Comparison of ENCODE assay signal across 8 mouse cellular contexts in the genomic region with DNA sequence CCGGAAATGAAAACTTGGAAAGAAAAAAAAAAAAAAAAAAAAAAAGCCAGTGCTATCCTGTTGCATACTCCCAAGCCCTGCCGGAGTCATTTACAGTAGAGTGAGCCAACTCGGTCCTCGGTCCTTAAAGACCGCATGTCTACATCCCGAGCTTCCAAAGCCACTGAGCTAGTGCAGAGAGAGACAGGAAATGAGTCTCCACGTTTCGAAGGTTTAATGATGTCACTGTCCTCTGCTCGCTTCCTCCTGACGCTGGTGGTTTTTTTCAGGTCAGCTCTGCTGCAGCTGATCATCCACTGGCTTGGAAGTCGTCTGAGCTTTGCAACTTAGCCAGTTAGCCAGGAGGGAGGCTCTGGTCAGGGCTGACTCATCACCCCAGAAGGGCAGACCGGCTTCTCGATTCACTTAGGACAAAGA. TPM values are rescaled to one million over a fixed set of nuclear protein-coding genes. Genes with fewer than 3 reads are reported as not detected.
DNase-seq lines count a peak whose midpoint lies in the region; ATAC-seq lines count a peak whose summit lies in the region.

No protein-coding gene starts in this region.

- 0 out of 2 replicates have a peak, but pooled peaks cover 4% of the 10 kb centered on the region for H3K4me1 ChIP-seq in midbrain, embryonic 14.5 days (ENCODE audit: control insufficient read depth, insufficient read depth, low read length)

- no peak overlapping the region for H3K27ac ChIP-seq in midbrain, embryonic 14.5 days (replicated peaks; ENCODE audit: low read depth, low read length)

- no peak overlapping the region for H3K4me3 ChIP-seq in midbrain, embryonic 14.5 days (replicated peaks; ENCODE audit: low read depth, low read length)

- no peaks in the 10 kb centered on the region for H3K9me3 ChIP-seq in midbrain, embryonic 14.5 days (ENCODE audit: control insufficient read depth, low read length)

- DNase-seq in 416B (ENCODE audit: low read depth), result peak; percentile 97
- peak; percentile 79 for DNase-seq in adrenal gland, adult 8-10 months
- DNase-seq in heart, adult 8-10 months (ENCODE audit: low spot score), result peak; percentile 57
- peak; percentile 45 for DNase-seq in kidney, postnatal 10 days
- peak; percentile 63 to 66 for DNase-seq in lung, postnatal 4 days
- DNase-seq in embryo, embryonic 10.5 days (ENCODE audit: low spot score), result no peak
- DNase-seq in midbrain, embryonic 14.5 days, result no peak

- H3K4me2 ChIP-seq in midbrain, embryonic 14.5 days (ENCODE audit: low read length), result no peak overlapping the region

- H3K27me3 ChIP-seq in midbrain, embryonic 14.5 days (ENCODE audit: control insufficient read depth, insufficient read depth, low read length), result no peaks in the 10 kb centered on the region

- no peak overlapping the region for H3K9ac ChIP-seq in midbrain, embryonic 14.5 days (replicated peaks; ENCODE audit: low read length)

- no peak for ATAC-seq in erythroid progenitor cell, adult 5-6 weeks (replicated peaks; ENCODE audit: low FRiP score, poor library complexity, severe bottlenecking)
- ATAC-seq in midbrain, embryonic 14.5 days (ENCODE audit: low FRiP score, low TSS enrichment), result no peak

- 71% methylated on average over 13 of the region's 13 CpGs for WGBS in midbrain, embryonic 14.5 days

- H3K36me3 ChIP-seq in midbrain, embryonic 14.5 days (ENCODE audit: control insufficient read depth, insufficient read depth, low read length), result no peaks in the 10 kb centered on the region

RNA-seq across cellular contexts. Expression of gene Phlda1, which starts 10.1 kb away (rescaled TPM):
- total RNA-seq in adrenal gland, adult 8-10 months (2022), result 100 to 1,000 TPM in 1 of 4 experiments, 10 to 100 TPM in 3; 57.2 to 195 (median 76.9) TPM
- 10 to 100 TPM; 10.5 to 18.1 (median 12.4) TPM for total RNA-seq in heart, adult 8-10 months (2022)
- total RNA-seq in erythroid progenitor cell, adult 5-6 weeks (2015; ENCODE audit: low replicate concordance), result 0.84 TPM in 1 of 2 replicates, not detected in the other
- 0.38 TPM in 1 of 2 replicates, not detected in the other for total RNA-seq in erythroid progenitor cell, adult 5-6 weeks (2017; ENCODE audit: low replicate concordance)
- 27.9 and 33.2 TPM in 2 replicates for polyA plus RNA-seq in midbrain, embryonic 14.5 days (2014; fragmentation: Nextera tagmentation; extraction: Ambion mirVana)

RNA-seq across cellular contexts. Expression of gene Nap1l1, which starts 43.2 kb away (rescaled TPM):
- 100 to 1,000 TPM; 120 to 143 (median 133) TPM for total RNA-seq in adrenal gland, adult 8-10 months (2022)
- total RNA-seq in heart, adult 8-10 months (2022), result 10 to 100 TPM; 59.4 to 73.3 (median 66.5) TPM
- total RNA-seq in erythroid progenitor cell, adult 5-6 weeks (2015; ENCODE audit: low replicate concordance), result 170 and 182 TPM in 2 replicates
- total RNA-seq in erythroid progenitor cell, adult 5-6 weeks (2017; ENCODE audit: low replicate concordance), result 199 and 208 TPM in 2 replicates
- 182 and 206 TPM in 2 replicates for polyA plus RNA-seq in midbrain, embryonic 14.5 days (2014; fragmentation: Nextera tagmentation; extraction: Ambion mirVana)

Comparison
In these comparisons a context has a peak if more than half of its experiments do, and no peak if none do; other contexts are left out.
1. DNase-seq: peak in 416B (single experiment), adrenal gland, adult 8-10 months (single experiment), heart, adult 8-10 months (single experiment), kidney, postnatal 10 days (single experiment) and lung, postnatal 4 days (2 of 2); none in embryo, embryonic 10.5 days (single experiment) and midbrain, embryonic 14.5 days (single experiment).
2. RNA of gene Phlda1, which starts 10.1 kb away (total RNA-seq): 57.2 to 195 TPM in adrenal gland, adult 8-10 months and 10.5 to 18.1 TPM in heart, adult 8-10 months; 0.38 to 0.84 TPM in erythroid progenitor cell, adult 5-6 weeks; every median in the first group is over 4 times any median in the second.